Mouse (Mus musculus) spleen, adult 2 months (tissue): ENCODE measurements at regions not wholly inside any gene's neighbourhood (a gene's known extent, or its start where the extent isn't known, plus 50 kb on each side); places are given as distances from the start of the nearest gene placed in this dataset.

Source experiments
- CTCF ChIP-seq: fragments of 200-500 bp; IDR thresholded peaks from 2 replicates; pipeline ENCODE4 v1.5.1; 2011; ENCODE audit warnings: mild to moderate bottlenecking, inconsistent platforms; ENCODE audit not compliant: insufficient read depth, insufficient read length, insufficient replicate concordance; ENCODE audit errors: extremely low read depth
- POLR2A ChIP-seq: fragments of 200-500 bp; IDR thresholded peaks from 2 replicates; pipeline ENCODE4 v1.6.1; 2011; ENCODE audit warnings: low read depth, low read length, inconsistent platforms

DNA sequence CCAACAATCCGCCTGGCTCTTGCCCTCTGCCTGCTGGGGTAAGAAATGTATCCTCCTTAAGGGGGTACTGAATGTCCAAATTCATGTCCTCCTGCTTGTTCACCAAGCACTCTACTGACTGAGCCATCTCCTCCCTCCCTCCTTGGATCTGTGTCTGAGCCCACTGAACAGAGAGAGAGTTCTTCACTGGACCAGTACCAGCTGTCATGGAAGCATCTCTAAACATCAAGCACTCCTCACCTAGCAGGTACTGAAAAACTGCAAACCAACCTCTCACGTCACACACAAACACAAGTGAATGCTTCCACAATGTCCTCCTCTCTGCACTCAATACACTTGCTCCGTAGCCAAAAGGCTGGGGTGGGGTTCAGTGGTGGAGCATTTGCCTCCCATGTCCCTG lies 159.4 kb upstream of the Smim15 start:
- TF ChIP-seq POLR2A (no peak), CTCF (no peak)
